Mouse (Mus musculus) limb, embryonic 13.5 days (tissue): ENCODE results near the gene Synrg. TPM values are rescaled to one million over a fixed set of nuclear protein-coding genes. Genes with fewer than 3 reads are reported as not detected.
A peak's percentile ranks its signal among the peaks of the same experiment; 100 is the strongest.

Experiments
- ATAC-seq: fragments of 200-750 bp; cut with Nextera tagmentation; 2 replicates; pipeline ENCODE4 v1.8.0; 2017; ENCODE audit warnings: low read depth, moderate number of reproducible peaks, moderate TSS enrichment; ENCODE audit not compliant: low FRiP score
- H3K27ac ChIP-seq: fragments of 300-500 bp; sonication (generic); 2 replicates; pipeline ENCODE4 v1.5.1; 2015; ENCODE audit warnings: inconsistent platforms, mild to moderate bottlenecking, moderate library complexity
- H3K27me3 ChIP-seq: fragments of 300-500 bp; sonication (generic); 2 replicates; pipeline ENCODE4 v1.6.1; 2015; ENCODE audit warnings: mild to moderate bottlenecking, inconsistent platforms
- H3K36me3 ChIP-seq: fragments of 300-500 bp; sonication (generic); 2 replicates; pipeline ENCODE4 v1.6.1; 2015; ENCODE audit warnings: inconsistent platforms, mild to moderate bottlenecking, moderate library complexity
- H3K4me1 ChIP-seq: fragments of 300-500 bp; sonication (generic); 2 replicates; pipeline ENCODE4 v1.6.1; 2015; ENCODE audit warnings: inconsistent platforms
- H3K4me2 ChIP-seq: fragments of 300-500 bp; sonication (generic); replicated peaks from 2 replicates; pipeline ENCODE4 v1.6.1; 2015; ENCODE audit warnings: inconsistent platforms, mild to moderate bottlenecking, moderate library complexity
- H3K4me3 ChIP-seq: fragments of 300-500 bp; sonication (generic); 2 replicates; pipeline ENCODE4 v1.5.1; 2015; ENCODE audit warnings: moderate library complexity, mild to moderate bottlenecking, inconsistent platforms
- H3K9ac ChIP-seq: fragments of 300-500 bp; sonication (generic); 2 replicates; pipeline ENCODE4 v1.6.1; 2015; ENCODE audit warnings: mild to moderate bottlenecking, inconsistent platforms
- H3K9me3 ChIP-seq: fragments of 300-500 bp; sonication (generic); 2 replicates; pipeline ENCODE4 v1.6.1; 2016; ENCODE audit warnings: inconsistent platforms
- WGBS: fragments of 180-500 bp; shearing (Covaris S2); methylation state at CpG from one replicate; pipeline ENCODE4 v1.1.7; 2015; 5-methylcytosine and 5-hydroxymethylcytosine counted together
- polyA plus RNA-seq: library from polyadenylated mRNA; unstranded; fragments of >200 nt; fragmentation: Nextera tagmentation; extraction: Ambion mirVana; gene quantifications from 2 replicates; pipeline ENCODE4 v1.2.1, GENCODE M21; 2015

The Synrg gene
- polyA plus RNA-seq, 1 experiment from 2014 or later: 8.8 TPM

GRCm38 (mm10) chr11:84068191-84069033 lies 104.2 kb downstream of the Synrg start:
- peak overlapping the region; percentile 28; the same call in 1 of the 2 replicates for H3K27ac ChIP-seq

GRCm38 (mm10) chr11:84069034-84069370 lies 104.8 kb downstream of the Synrg start, which contains the start of gene Dusp14:
Dusp14 (minus strand) TSS chr11:84069261.
- Histone ChIP-seq H3K9ac (peak within 1 kb of the TSS; percentile 78), H3K27me3 (peaks cover 41% of the 10 kb centered on the region), H3K27ac (peak within 1 kb of the TSS; percentile 28; the same call in 1 of the 2 replicates), H3K4me2 (peak within 1 kb of the TSS; percentile 79), H3K9me3 (no peaks in the 10 kb centered on the region), H3K4me1 (peaks cover 36% of the 10 kb centered on the region), H3K36me3 (no peaks in the 10 kb centered on the region), H3K4me3 (peak within 1 kb of the TSS; percentile 68)
- WGBS: 9% methylated on average over 11 of the region's 11 CpGs
- ATAC-seq: no peak

More at GRCm38 (mm10) chr11:84068191-84069033, 104.2 kb downstream of the Synrg start:
- H3K9me3 ChIP-seq: no peaks in the 10 kb centered on the region
- H3K4me3 ChIP-seq: peak overlapping the region; percentile 68
- 2% methylated on average over 63 of the region's 63 CpGs for WGBS
- ATAC-seq: peak; percentile 75
- H3K36me3 ChIP-seq: no peaks in the 10 kb centered on the region
- peaks cover 30% of the 10 kb centered on the region for H3K4me1 ChIP-seq
- peak overlapping the region; percentile 78 for H3K9ac ChIP-seq
- peak overlapping the region; percentile 79 for H3K4me2 ChIP-seq
- peaks cover 41% of the 10 kb centered on the region for H3K27me3 ChIP-seq

GRCm38 (mm10) chr11:84072904-84073651 lies 108.8 kb downstream of the Synrg start:
- no peaks in the 10 kb centered on the region for H3K9me3 ChIP-seq
- no peak overlapping the region for H3K4me2 ChIP-seq
- no peak overlapping the region for H3K4me3 ChIP-seq
- H3K9ac ChIP-seq: no peak overlapping the region
- peaks cover 21% of the 10 kb centered on the region for H3K27me3 ChIP-seq
- peaks cover under 1% of the 10 kb centered on the region for H3K36me3 ChIP-seq
- peak overlapping the region; percentile 0; the same call in 1 of the 2 replicates for H3K27ac ChIP-seq
- WGBS: 34% methylated on average over 9 of the region's 9 CpGs
- H3K4me1 ChIP-seq: peaks cover 19% of the 10 kb centered on the region
- peak; percentile 80 for ATAC-seq

GRCm38 (mm10) chr11:84073816-84074764 lies 109.9 kb downstream of the Synrg start:
- peaks cover 16% of the 10 kb centered on the region for H3K4me1 ChIP-seq
- no peak overlapping the region for H3K4me2 ChIP-seq
- H3K9ac ChIP-seq: no peak overlapping the region
- no peak for ATAC-seq
- no peak overlapping the region for H3K27ac ChIP-seq
- peaks cover 11% of the 10 kb centered on the region for H3K36me3 ChIP-seq
- peaks cover 13% of the 10 kb centered on the region for H3K27me3 ChIP-seq
- 77% methylated on average over 7 of the region's 7 CpGs for WGBS
- no peaks in the 10 kb centered on the region for H3K9me3 ChIP-seq
- no peak overlapping the region for H3K4me3 ChIP-seq

GRCm38 (mm10) chr11:84077008-84077407 lies 112.8 kb downstream of the Synrg start:
- Histone ChIP-seq H3K4me1 (peaks cover 25% of the 10 kb centered on the region), H3K4me3 (no peak overlapping the region), H3K9me3 (no peaks in the 10 kb centered on the region), H3K9ac (no peak overlapping the region), H3K4me2 (no peak overlapping the region), H3K36me3 (peaks cover 38% of the 10 kb centered on the region), H3K27me3 (no peaks in the 10 kb centered on the region), H3K27ac (no peak overlapping the region)
- 77% methylated on average over 2 of the region's 2 CpGs for WGBS
- no peak for ATAC-seq

GRCm38 (mm10) chr11:84078601-84079000 lies 114.4 kb downstream of the Synrg start:
- no peak overlapping the region for H3K9ac ChIP-seq
- WGBS: 82% methylated on average over 9 of the region's 9 CpGs
- H3K27me3 ChIP-seq: no peaks in the 10 kb centered on the region
- no peak overlapping the region for H3K4me3 ChIP-seq
- H3K4me2 ChIP-seq: no peak overlapping the region
- H3K4me1 ChIP-seq: peaks cover 16% of the 10 kb centered on the region
- no peak overlapping the region; the same call in 1 of the 2 replicates for H3K27ac ChIP-seq
- no peaks in the 10 kb centered on the region for H3K9me3 ChIP-seq
- no peak for ATAC-seq
- H3K36me3 ChIP-seq: peaks cover 51% of the 10 kb centered on the region

- no peak overlapping the region for H3K4me2 ChIP-seq
- H3K9ac ChIP-seq: no peak overlapping the region
- no peaks in the 10 kb centered on the region for H3K27me3 ChIP-seq
- peaks cover 9% of the 10 kb centered on the region; the same call in 1 of the 2 replicates for H3K4me1 ChIP-seq
- H3K9me3 ChIP-seq: no peaks in the 10 kb centered on the region
- no peak for ATAC-seq
- H3K27ac ChIP-seq: no peak overlapping the region
- no peak overlapping the region for H3K4me3 ChIP-seq
- WGBS: 96% methylated on average over 11 of the region's 11 CpGs
- peaks cover 57% of the 10 kb centered on the region for H3K36me3 ChIP-seq
Measured at GRCm38 (mm10) chr11:84079361-84079760, 115.1 kb downstream of the Synrg start.

GRCm38 (mm10) chr11:84079887-84080286 lies 115.7 kb downstream of the Synrg start:
- H3K27ac ChIP-seq: no peak overlapping the region
- peaks cover 63% of the 10 kb centered on the region for H3K36me3 ChIP-seq
- no peak overlapping the region for H3K9ac ChIP-seq
- 72% methylated on average over 4 of the region's 4 CpGs for WGBS
- H3K4me3 ChIP-seq: no peak overlapping the region
- H3K27me3 ChIP-seq: no peaks in the 10 kb centered on the region
- H3K4me2 ChIP-seq: no peak overlapping the region
- H3K4me1 ChIP-seq: peaks cover 9% of the 10 kb centered on the region; the same call in 1 of the 2 replicates
- H3K9me3 ChIP-seq: no peaks in the 10 kb centered on the region
- ATAC-seq: no peak

- Histone ChIP-seq H3K4me2 (no peak overlapping the region), H3K27me3 (no peaks in the 10 kb centered on the region), H3K27ac (no peak overlapping the region), H3K36me3 (peaks cover 65% of the 10 kb centered on the region), H3K9ac (no peak overlapping the region), H3K9me3 (no peaks in the 10 kb centered on the region), H3K4me1 (peaks cover 9% of the 10 kb centered on the region; the same call in 1 of the 2 replicates), H3K4me3 (no peak overlapping the region)
- no peak for ATAC-seq
- WGBS: 93% methylated on average over 3 of the region's 3 CpGs
Measured at GRCm38 (mm10) chr11:84080327-84080726, 116.1 kb downstream of the Synrg start.

- Histone ChIP-seq H3K36me3 (peaks cover 70% of the 10 kb centered on the region), H3K9me3 (no peaks in the 10 kb centered on the region), H3K27me3 (no peaks in the 10 kb centered on the region), H3K4me2 (no peak overlapping the region), H3K27ac (no peak overlapping the region), H3K4me1 (peaks cover 9% of the 10 kb centered on the region; the same call in 1 of the 2 replicates), H3K4me3 (no peak overlapping the region), H3K9ac (no peak overlapping the region)
- WGBS: 91% methylated on average over 5 of the region's 5 CpGs
- ATAC-seq: no peak
Measured at GRCm38 (mm10) chr11:84081901-84082300, 117.7 kb downstream of the Synrg start.

- no peak for ATAC-seq
Measured at GRCm38 (mm10) chr11:84090572-84090971, 126.3 kb downstream of the Synrg start.

More at GRCm38 (mm10) chr11:84090572-84090971, 126.3 kb downstream of the Synrg start:
- Histone ChIP-seq H3K36me3 (peaks cover 65% of the 10 kb centered on the region), H3K9me3 (no peaks in the 10 kb centered on the region), H3K27me3 (no peaks in the 10 kb centered on the region), H3K27ac (no peak overlapping the region), H3K4me2 (no peak overlapping the region), H3K4me1 (no peaks in the 10 kb centered on the region), H3K4me3 (no peak overlapping the region), H3K9ac (no peak overlapping the region)
- WGBS: 93% methylated on average over 8 of the region's 8 CpGs
